Mouse (Mus musculus) G1E (cell line): ENCODE results near the gene Retreg3.

Experiments
- CTCF ChIP-seq: IDR thresholded peaks from 2 replicates; pipeline ENCODE4 v1.5.1; 2012; ENCODE audit warnings: low read depth, low read length, inconsistent platforms, mixed read lengths
- GATA1 ChIP-seq: IDR thresholded peaks from 2 replicates; pipeline ENCODE4 v1.6.1; 2012; ENCODE audit warnings: borderline replicate concordance, low read length, inconsistent platforms, mixed read lengths
- GATA2 ChIP-seq: IDR thresholded peaks from 2 replicates; pipeline ENCODE4 v1.6.1; 2012; ENCODE audit warnings: low read depth, low read length, inconsistent platforms, borderline replicate concordance
- POLR2AphosphoS5 ChIP-seq: IDR thresholded peaks from 2 replicates; pipeline ENCODE4 v1.6.1; 2012; ENCODE audit warnings: low read depth, low read length, inconsistent platforms; ENCODE audit not compliant: insufficient replicate concordance

DNA sequence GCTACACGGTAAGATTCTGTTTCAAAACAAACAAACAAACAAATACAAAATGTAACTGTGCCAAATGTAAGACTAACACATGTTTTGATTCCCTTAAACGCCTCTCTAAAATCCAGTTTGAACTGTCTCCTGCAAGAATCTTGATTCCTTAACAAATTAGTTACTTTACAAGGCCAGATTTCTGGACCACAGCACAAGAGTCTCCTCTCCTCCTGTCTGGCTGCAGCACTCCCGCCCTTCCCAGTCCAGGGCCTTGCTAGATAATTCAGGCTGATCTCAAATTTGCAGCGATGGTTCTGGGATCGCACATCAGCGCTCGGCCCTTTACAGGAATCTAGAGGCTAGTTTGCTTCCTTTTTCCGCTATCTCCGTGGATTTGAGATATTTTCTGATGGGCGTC lies 38.0 kb downstream of the Retreg3 start:
- TF ChIP-seq CTCF (no peak), GATA2 (no peak), GATA1 (no peak), POLR2AphosphoS5 (no peak)
